Mouse (Mus musculus): ENCODE measurements around the gene Aoc1. TPM values are rescaled to one million over a fixed set of nuclear protein-coding genes. Genes with fewer than 3 reads are reported as not detected.
A peak's percentile ranks its signal among the peaks of the same experiment; 100 is the strongest.

Aoc1 gene
- polyA plus RNA-seq, 1 experiment from 2014 or later = not detected

DNA sequence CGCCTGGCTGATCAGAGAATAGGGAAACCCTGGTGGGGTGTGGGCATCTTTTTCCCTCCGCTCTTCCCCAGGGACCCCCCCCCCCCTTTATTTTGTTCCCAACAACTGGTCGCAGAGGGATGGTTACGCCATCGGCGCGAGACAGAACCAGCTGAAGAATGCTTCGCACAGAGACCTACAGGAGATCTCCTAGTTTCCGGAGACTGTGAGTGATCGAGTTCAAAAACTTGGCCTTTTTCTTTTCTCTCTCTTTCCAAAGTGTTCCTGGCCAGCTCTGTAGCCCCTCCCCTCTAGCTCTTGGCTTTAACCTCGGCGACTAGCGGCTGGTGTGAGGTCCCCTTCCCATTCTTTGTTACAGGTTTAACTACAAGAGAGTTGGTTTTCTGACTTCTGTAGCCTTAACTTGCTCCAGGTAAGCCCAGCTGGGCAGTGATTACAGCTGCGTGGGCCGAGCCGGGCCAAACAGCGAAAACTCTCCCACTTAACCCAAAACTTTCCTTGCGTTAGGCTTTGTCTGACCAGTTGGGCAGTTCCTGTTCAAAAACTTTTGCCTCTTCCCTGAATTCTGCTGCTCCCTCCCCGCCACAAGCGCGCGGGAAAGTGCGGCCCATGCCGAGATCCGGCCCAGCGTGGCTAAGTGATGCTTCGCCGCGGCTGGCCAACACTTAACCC, 20.7 kb upstream of the Aoc1 start:
- WGBS (ENCODE audit: insufficient replicate concordance) = under 1% methylated on average over 28 of the region's 29 CpGs
- H3K4me2 ChIP-seq = peak overlapping the region; percentile 74
- peak overlapping the region; percentile 70 for H3K9ac ChIP-seq (ENCODE audit: low read depth, low read length)
- H3K4me3 ChIP-seq (ENCODE audit: low read depth, low read length) = peak overlapping the region; percentile 43
- no peak for ATAC-seq (replicated peaks; ENCODE audit: insufficient number of reproducible peaks, low FRiP score, low TSS enrichment)
- H3K36me3 ChIP-seq (ENCODE audit: control insufficient read depth, insufficient read depth, low read length) = no peaks in the 10 kb centered on the region
- H3K27me3 ChIP-seq (ENCODE audit: control insufficient read depth, insufficient read depth, low read length) = no peaks in the 10 kb centered on the region
- no peaks in the 10 kb centered on the region for H3K9me3 ChIP-seq (replicated peaks; ENCODE audit: control insufficient read depth, low read length)
- H3K4me1 ChIP-seq (ENCODE audit: control insufficient read depth, insufficient read depth, low read length) = no peaks in the 10 kb centered on the region
- H3K27ac ChIP-seq (ENCODE audit: low read depth, low read length) = peak overlapping the region; percentile 65; the same call in 1 of the 2 replicates

DNA sequence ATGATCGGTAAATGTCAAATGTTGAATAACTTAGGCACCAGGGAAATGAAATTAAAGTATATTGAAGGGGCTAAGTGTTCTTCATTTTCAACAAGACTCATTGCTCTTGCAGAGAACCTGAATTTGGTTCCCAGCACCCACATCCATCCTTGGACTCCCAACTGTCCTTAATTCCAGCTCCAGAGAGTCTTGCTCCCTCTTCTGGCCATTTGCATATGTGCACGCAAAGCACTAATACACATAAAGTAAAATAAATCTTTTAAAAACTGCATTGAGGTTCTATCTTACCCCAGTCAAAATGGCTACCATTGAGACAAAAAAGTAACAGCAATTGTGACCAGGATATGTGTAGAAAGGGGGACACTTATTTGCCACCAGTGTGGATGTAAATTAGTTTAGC, 18.5 kb upstream of the Aoc1 start:
- Histone ChIP-seq H3K9ac (ENCODE audit: low read depth, low read length) (no peak overlapping the region), H3K27ac (ENCODE audit: low read depth, low read length) (no peak overlapping the region), H3K4me1 (ENCODE audit: control insufficient read depth, insufficient read depth, low read length) (no peaks in the 10 kb centered on the region), H3K9me3 (replicated peaks; ENCODE audit: control insufficient read depth, low read length) (no peaks in the 10 kb centered on the region), H3K27me3 (ENCODE audit: control insufficient read depth, insufficient read depth, low read length) (no peaks in the 10 kb centered on the region), H3K4me3 (ENCODE audit: low read depth, low read length) (no peak overlapping the region), H3K4me2 (no peak overlapping the region), H3K36me3 (ENCODE audit: control insufficient read depth, insufficient read depth, low read length) (no peaks in the 10 kb centered on the region)
- WGBS (ENCODE audit: insufficient replicate concordance) = 90% methylated on average over 2 of the region's 2 CpGs
- no peak for ATAC-seq (replicated peaks; ENCODE audit: insufficient number of reproducible peaks, low FRiP score, low TSS enrichment)

DNA sequence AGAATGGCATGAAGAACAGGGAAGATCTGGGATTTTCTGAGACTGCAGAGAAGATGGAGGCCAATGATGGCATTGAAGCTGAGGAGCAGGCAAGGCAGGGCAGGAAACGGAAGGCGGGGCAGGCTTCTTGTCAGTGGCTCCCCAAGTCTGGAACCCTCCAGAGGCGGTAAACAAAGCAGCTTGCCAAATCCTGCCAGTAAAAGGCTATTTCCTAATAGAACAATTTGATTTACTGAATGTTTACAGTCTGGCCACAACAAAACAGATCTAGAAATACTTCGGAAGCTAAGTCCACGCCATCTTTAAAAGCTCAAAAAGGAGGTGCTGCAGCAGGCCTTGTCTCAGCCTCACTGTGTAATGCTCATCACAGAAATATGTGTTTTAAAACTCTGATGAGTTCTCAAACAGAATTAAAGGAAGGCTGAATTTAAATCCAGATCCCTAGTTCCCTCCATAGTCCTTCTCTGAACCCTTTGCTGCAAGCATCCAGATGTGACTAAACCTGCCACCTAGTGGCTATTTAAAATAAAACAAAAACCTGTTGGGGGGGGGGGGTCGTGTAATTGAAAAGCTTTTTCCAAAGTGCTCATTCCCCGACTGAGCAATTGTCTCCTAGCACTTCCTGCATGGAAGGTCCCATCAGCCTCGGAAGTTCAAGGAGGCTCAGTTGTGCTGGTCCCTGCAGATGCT, 14.9 kb upstream of the Aoc1 start:
- Histone ChIP-seq H3K27ac (ENCODE audit: low read depth, low read length) (no peak overlapping the region), H3K9me3 (replicated peaks; ENCODE audit: control insufficient read depth, low read length) (no peaks in the 10 kb centered on the region), H3K4me3 (ENCODE audit: low read depth, low read length) (no peak overlapping the region), H3K36me3 (ENCODE audit: control insufficient read depth, insufficient read depth, low read length) (no peaks in the 10 kb centered on the region), H3K4me2 (no peak overlapping the region), H3K9ac (ENCODE audit: low read depth, low read length) (0 out of 2 replicates have a peak overlapping the region, but pooled peaks have one; percentile 12), H3K27me3 (ENCODE audit: control insufficient read depth, insufficient read depth, low read length) (no peaks in the 10 kb centered on the region), H3K4me1 (ENCODE audit: control insufficient read depth, insufficient read depth, low read length) (no peaks in the 10 kb centered on the region)
- no peak for ATAC-seq (replicated peaks; ENCODE audit: insufficient number of reproducible peaks, low FRiP score, low TSS enrichment)
- 46% methylated on average over 8 of the region's 8 CpGs for WGBS (ENCODE audit: insufficient replicate concordance)

DNA sequence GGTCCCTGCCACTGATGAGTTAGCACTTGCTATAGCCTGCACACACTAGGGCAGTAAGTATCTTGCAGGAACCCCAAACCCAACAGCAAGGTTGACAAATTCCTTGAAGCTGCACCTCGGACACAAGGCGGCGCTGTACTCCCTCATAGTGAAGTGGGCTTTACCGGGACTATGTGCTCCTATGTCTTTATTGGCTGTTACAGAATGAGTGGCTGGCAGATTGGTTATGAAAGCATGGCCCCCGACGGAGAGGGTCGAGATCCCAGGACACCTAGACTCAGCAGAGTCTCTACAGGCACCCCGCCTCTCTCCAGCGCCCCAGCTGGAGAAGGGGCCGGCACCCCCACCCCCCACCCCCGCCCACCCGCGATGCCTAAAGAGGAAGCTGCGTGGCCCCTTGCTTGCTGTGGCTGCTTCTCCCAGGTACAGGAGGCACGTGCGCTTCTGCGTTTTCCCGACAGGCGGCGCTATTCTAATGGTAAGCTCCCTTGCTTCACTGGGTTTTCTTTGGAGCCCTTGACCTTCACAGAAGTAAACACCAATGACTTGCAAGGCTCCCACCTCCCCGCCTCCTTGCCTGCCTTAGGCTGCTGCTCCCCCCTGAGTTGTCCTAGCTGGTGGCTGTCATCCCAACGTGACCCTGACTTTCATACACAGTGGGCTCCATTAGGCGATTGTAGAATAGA, 12.4 kb upstream of the Aoc1 start:
- Histone ChIP-seq H3K9ac (ENCODE audit: low read depth, low read length) (no peak overlapping the region), H3K36me3 (ENCODE audit: control insufficient read depth, insufficient read depth, low read length) (no peaks in the 10 kb centered on the region)

DNA sequence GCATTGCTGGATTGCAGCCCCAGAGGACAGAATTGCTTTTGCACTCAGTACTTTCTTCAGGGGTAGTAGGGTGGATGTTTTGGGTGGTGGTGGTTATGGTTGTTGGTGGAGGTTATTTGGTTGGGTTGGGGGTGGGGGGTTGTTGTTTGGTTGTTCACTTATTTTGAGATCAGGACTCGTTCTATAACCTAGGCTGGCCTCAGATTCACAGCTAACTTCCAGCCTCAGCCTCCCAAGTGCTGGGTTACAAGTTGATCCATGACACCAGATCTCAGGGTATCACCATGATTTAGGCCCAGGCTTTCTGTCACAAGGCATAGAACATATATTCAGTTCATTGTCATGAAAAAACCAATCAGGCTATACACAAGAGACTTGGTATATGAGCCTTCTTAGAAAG, 11.8 kb upstream of the Aoc1 start:
- no peaks in the 10 kb centered on the region for H3K27me3 ChIP-seq (ENCODE audit: control insufficient read depth, insufficient read depth, low read length)
- no peak for ATAC-seq (replicated peaks; ENCODE audit: insufficient number of reproducible peaks, low FRiP score, low TSS enrichment)
- H3K36me3 ChIP-seq (ENCODE audit: control insufficient read depth, insufficient read depth, low read length) = no peaks in the 10 kb centered on the region
- H3K9ac ChIP-seq (ENCODE audit: low read depth, low read length) = no peak overlapping the region
- H3K4me1 ChIP-seq (ENCODE audit: control insufficient read depth, insufficient read depth, low read length) = no peaks in the 10 kb centered on the region
- H3K4me2 ChIP-seq = no peak overlapping the region
- no peak overlapping the region for H3K27ac ChIP-seq (ENCODE audit: low read depth, low read length)
- no peak overlapping the region for H3K4me3 ChIP-seq (ENCODE audit: low read depth, low read length)
- 77% methylated on average over 1 of the region's 1 CpGs for WGBS (ENCODE audit: insufficient replicate concordance)
- H3K9me3 ChIP-seq (replicated peaks; ENCODE audit: control insufficient read depth, low read length) = no peaks in the 10 kb centered on the region

More for the DNA sequence above, 12.4 kb upstream of the Aoc1 start:
- no peak; the same call in 1 of the 2 replicates for ATAC-seq (replicated peaks; ENCODE audit: insufficient number of reproducible peaks, low FRiP score, low TSS enrichment)
- Histone ChIP-seq H3K9me3 (replicated peaks; ENCODE audit: control insufficient read depth, low read length) (no peaks in the 10 kb centered on the region), H3K4me2 (peak overlapping the region; percentile 59), H3K27ac (ENCODE audit: low read depth, low read length) (no peak overlapping the region), H3K4me3 (ENCODE audit: low read depth, low read length) (peak overlapping the region; percentile 33), H3K4me1 (ENCODE audit: control insufficient read depth, insufficient read depth, low read length) (no peaks in the 10 kb centered on the region), H3K27me3 (ENCODE audit: control insufficient read depth, insufficient read depth, low read length) (no peaks in the 10 kb centered on the region)
- 10% methylated on average over 23 of the region's 23 CpGs for WGBS (ENCODE audit: insufficient replicate concordance)

DNA sequence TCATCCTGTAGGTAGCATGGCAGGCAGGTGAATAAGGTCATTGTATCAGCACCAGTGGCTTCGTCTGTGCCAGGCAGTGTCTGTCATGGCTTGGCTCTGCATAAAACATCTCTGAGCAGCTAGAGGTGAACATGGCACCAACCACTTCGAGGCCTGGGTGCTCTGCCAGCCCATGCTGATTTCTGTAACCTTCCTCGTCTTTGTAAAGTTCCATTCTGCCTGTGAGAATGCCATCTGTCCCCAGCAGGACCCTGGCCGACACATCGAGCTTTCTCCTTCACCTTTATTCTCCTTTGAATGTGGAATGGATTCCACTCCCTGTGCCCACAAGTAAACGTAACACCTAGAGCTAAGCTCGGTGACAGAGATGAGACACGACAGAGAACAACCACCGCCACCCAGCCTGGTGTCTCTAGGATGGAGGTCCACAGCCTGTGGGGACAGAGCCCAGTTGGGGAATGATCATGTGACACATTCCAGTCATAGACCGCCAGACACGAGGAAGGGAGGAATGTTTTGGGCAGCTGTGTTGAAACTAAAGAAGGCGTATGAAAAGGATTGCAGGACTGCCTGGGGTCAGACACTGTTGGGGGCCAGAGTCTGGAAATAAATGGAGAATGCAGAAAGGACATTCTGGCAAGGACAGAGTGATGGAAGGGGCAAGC, 10.9 kb upstream of the Aoc1 start:
- no peaks in the 10 kb centered on the region for H3K4me1 ChIP-seq (ENCODE audit: control insufficient read depth, insufficient read depth, low read length)
- ATAC-seq (replicated peaks; ENCODE audit: insufficient number of reproducible peaks, low FRiP score, low TSS enrichment) = no peak

DNA sequence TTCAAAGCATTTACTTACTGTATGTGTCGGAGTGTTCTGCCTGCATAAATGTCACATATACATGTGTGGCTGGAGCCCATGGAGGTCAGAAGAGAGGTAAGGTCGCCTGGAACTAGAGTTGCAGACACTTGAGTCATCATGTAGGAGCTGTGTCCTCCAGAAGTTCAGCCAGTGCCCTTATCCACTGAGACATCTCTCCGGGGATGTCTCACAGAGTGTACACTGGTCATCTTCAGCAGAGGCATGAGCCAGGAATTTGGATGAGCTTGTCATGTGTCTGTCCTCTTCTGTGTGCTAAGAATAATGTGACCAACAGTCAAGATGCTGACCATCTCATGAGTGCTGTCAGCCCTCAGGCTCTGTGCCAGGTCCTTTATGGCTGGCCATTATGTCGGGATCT, 9.9 kb upstream of the Aoc1 start:
- Histone ChIP-seq H3K9me3 (replicated peaks; ENCODE audit: control insufficient read depth, low read length) (no peaks in the 10 kb centered on the region), H3K36me3 (ENCODE audit: control insufficient read depth, insufficient read depth, low read length) (no peaks in the 10 kb centered on the region), H3K9ac (ENCODE audit: low read depth, low read length) (no peak overlapping the region), H3K27ac (ENCODE audit: low read depth, low read length) (no peak overlapping the region), H3K27me3 (ENCODE audit: control insufficient read depth, insufficient read depth, low read length) (no peaks in the 10 kb centered on the region), H3K4me2 (no peak overlapping the region), H3K4me1 (ENCODE audit: control insufficient read depth, insufficient read depth, low read length) (no peaks in the 10 kb centered on the region), H3K4me3 (ENCODE audit: low read depth, low read length) (no peak overlapping the region)
- ATAC-seq (replicated peaks; ENCODE audit: insufficient number of reproducible peaks, low FRiP score, low TSS enrichment) = no peak
- WGBS (ENCODE audit: insufficient replicate concordance) = 78% methylated on average over 4 of the region's 4 CpGs

More for the DNA sequence above, 10.9 kb upstream of the Aoc1 start:
- 67% methylated on average over 12 of the region's 12 CpGs for WGBS (ENCODE audit: insufficient replicate concordance)
- no peaks in the 10 kb centered on the region for H3K9me3 ChIP-seq (replicated peaks; ENCODE audit: control insufficient read depth, low read length)
- H3K27ac ChIP-seq (ENCODE audit: low read depth, low read length) = no peak overlapping the region
- no peak overlapping the region for H3K9ac ChIP-seq (ENCODE audit: low read depth, low read length)
- H3K4me3 ChIP-seq (ENCODE audit: low read depth, low read length) = no peak overlapping the region
- H3K36me3 ChIP-seq (ENCODE audit: control insufficient read depth, insufficient read depth, low read length) = no peaks in the 10 kb centered on the region
- H3K27me3 ChIP-seq (ENCODE audit: control insufficient read depth, insufficient read depth, low read length) = no peaks in the 10 kb centered on the region
- no peak overlapping the region for H3K4me2 ChIP-seq

DNA sequence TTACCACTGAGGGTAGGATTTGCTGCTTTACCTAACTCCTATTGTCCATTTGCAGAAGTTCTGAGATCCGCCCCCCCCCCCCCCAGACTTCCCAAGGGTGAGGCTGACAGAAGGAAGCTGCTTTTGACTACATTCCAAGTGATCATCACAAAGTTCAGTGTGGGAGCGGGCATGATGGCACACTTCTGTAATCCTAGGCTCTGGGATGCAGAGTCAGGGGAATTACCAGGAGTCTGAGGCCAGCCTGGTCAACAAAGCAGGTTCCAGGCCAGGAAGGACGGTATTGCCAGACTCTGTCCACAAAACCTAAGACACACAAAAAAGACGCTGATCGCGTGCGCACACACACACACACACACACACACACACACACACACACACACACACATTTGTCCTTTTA, 9.2 kb upstream of the Aoc1 start:
- 81% methylated on average over 7 of the region's 7 CpGs for WGBS (ENCODE audit: insufficient replicate concordance)

More for the DNA sequence above, 9.2 kb upstream of the Aoc1 start:
- no peak overlapping the region for H3K27ac ChIP-seq (ENCODE audit: low read depth, low read length)
- no peak overlapping the region for H3K4me2 ChIP-seq
- no peaks in the 10 kb centered on the region for H3K4me1 ChIP-seq (ENCODE audit: control insufficient read depth, insufficient read depth, low read length)
- H3K9me3 ChIP-seq (replicated peaks; ENCODE audit: control insufficient read depth, low read length) = no peaks in the 10 kb centered on the region
- no peaks in the 10 kb centered on the region for H3K27me3 ChIP-seq (ENCODE audit: control insufficient read depth, insufficient read depth, low read length)
- no peak for ATAC-seq (replicated peaks; ENCODE audit: insufficient number of reproducible peaks, low FRiP score, low TSS enrichment)
- no peak overlapping the region for H3K4me3 ChIP-seq (ENCODE audit: low read depth, low read length)
- H3K36me3 ChIP-seq (ENCODE audit: control insufficient read depth, insufficient read depth, low read length) = no peaks in the 10 kb centered on the region
- H3K9ac ChIP-seq (ENCODE audit: low read depth, low read length) = no peak overlapping the region

All from heart, embryonic 11.5 days (tissue).